Mouse (Mus musculus): ENCODE measurements around the gene Wipf3. TPM values are rescaled to one million over a fixed set of nuclear protein-coding genes. Genes with fewer than 3 reads are reported as not detected.

Gene Wipf3
- not detected in 2 replicates for total RNA-seq (2017)

- no peak for ATAC-seq (ENCODE audit: extremely low read depth, insufficient number of reproducible peaks, low FRiP score, poor library complexity, severe bottlenecking)
These were observed at the start of gene Wipf3 for GRCm38 (mm10) chr6:54429447-54430194. Gene Wipf3, plus strand, starts transcription at chr6:54429603.

DNA sequence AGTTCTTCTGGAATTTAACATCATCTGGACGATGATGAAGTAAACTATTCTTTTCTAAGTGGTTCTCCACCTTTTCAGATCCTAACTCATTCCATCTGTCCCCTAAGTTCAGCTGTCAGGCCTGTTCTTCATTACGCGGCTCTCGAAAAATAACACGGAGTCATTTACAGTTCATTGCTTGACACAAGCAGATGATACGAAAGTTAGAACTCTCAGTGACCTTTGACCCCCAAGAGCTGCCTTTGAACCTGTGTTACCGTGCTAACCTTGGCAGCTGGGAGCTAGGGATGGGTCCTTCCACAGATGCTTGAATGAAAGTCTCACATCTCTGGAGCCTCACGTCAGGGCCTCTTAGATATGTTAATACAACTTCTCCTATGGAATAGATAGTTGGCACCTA lies 46.8 kb upstream of the Wipf3 start:
- no peak for ATAC-seq (ENCODE audit: extremely low read depth, insufficient number of reproducible peaks, low FRiP score, poor library complexity, severe bottlenecking)

DNA sequence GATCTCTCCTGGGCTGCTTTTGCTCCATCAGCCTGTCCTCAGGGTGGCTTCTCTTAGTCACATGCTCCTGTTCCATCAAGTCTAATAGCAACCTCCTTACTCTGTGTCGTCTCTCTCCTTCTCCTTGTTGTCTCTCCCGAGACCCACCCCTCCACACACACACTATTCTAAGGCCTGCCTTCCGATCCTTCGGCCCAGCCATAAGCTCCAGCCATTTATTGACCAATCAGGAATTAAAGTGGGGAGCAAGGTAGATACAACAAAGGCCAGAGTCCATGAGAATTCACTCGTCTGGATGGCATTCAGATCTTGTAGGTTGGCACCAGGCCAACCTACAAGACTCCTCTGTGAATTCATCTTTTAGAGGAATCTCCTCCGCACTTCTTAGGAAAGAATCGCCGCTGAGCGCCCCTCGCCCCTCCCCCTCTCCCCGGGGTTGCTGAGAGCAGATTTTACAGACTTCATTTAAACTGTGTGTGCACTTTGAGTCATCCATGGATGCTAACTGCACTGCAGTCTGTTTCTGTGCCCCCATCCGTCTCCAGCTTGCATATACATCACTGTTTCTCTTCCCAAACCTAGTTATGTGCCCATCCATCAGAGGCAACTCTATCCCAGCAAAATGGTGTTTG lies 45.4 kb upstream of the Wipf3 start:
- ATAC-seq (ENCODE audit: extremely low read depth, insufficient number of reproducible peaks, low FRiP score, poor library complexity, severe bottlenecking): no peak

DNA sequence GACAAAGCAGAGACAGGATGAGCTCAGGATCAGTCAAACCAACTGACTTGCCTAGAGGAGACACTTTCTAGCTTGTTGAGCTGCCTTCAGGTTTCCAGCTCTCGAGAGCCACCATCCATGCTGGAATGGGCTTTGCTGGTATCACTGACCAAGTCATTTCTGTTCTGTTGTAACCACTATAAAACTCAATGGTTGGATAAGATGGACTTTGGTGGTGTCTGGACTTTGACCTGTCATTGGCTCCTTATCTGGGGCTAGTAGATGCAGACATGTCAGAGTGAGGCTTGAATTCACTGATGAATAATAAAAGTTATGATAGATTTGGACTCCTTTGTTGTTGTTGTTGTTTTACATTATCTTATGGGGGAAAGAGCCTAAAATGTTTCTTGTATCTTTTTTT lies 44.6 kb upstream of the Wipf3 start:
- no peak for ATAC-seq (ENCODE audit: extremely low read depth, insufficient number of reproducible peaks, low FRiP score, poor library complexity, severe bottlenecking)

GRCm38 (mm10) chr6:54386429-54386828 lies 43.0 kb upstream of the Wipf3 start:
- no peak for ATAC-seq (ENCODE audit: extremely low read depth, insufficient number of reproducible peaks, low FRiP score, poor library complexity, severe bottlenecking)

GRCm38 (mm10) chr6:54387044-54387443 lies 42.4 kb upstream of the Wipf3 start:
- no peak for ATAC-seq (ENCODE audit: extremely low read depth, insufficient number of reproducible peaks, low FRiP score, poor library complexity, severe bottlenecking)

DNA sequence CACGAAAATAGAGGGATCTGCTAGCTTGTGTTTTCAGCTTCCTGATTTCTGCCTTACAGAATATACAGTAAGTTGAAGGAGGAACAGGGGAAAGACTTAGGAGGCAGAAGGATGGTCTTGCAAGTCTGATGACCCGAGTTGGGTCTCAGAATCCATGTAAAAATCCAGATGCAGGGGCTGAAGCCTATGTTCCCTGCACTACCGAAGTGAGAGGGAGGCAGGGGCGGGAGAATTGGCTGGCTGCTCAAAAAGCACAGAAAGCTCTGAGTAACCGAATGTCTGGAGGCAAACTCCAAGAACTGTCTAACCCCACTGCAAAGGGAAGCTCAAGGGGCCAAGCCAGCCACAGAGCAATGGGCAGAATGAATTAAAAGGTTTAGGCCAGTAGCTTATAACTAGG lies 41.7 kb upstream of the Wipf3 start:
- ATAC-seq (ENCODE audit: extremely low read depth, insufficient number of reproducible peaks, low FRiP score, poor library complexity, severe bottlenecking): no peak

DNA sequence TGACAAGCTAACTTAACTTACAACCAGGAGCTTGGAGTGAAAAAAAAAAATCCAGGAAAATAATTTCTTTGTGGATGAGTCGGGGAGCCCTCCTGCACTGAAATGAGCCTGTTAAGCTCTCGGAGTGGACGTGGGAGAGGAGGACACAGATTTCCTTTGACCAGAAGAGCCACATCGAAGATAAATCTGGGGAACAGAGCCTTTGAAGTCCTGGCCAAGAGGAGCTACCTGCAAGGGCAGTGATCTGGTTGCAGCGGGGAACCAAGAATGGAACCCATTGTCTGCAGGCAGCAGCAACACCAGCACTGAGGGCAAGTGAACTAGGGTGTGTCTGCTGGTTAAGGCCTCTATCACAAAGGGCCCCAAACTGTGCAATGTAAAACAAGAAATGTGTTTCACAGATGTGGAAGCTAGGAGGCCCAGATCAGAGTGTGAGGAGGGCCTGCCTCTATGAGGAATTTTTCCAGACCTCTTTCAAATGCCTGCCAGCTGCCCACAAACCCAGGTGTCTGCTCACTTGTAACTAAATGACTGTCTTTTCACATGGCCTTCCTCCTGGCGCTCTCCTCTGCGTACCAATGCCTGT lies 40.6 kb upstream of the Wipf3 start:
- ATAC-seq (ENCODE audit: extremely low read depth, insufficient number of reproducible peaks, low FRiP score, poor library complexity, severe bottlenecking): no peak

DNA sequence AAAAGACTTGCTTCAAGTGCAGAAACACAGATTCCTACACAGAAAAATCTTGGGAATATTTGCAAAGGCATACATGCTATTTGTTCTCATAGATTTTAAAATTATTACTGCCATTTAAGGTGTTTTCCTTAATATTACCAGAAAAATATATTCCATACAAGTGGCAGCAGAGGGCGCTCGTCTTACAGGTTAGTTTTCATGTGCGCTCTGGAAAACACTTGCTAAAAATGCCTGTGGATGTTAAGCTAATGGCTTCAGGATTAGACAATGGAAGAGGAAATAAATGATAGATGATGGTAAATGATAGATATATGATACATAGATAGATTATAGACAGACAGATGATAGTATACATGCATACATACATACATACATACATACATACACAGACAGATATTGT lies 37.6 kb upstream of the Wipf3 start:
- no peak for ATAC-seq (ENCODE audit: extremely low read depth, insufficient number of reproducible peaks, low FRiP score, poor library complexity, severe bottlenecking)

GRCm38 (mm10) chr6:54393886-54394285 lies 35.5 kb upstream of the Wipf3 start:
- ATAC-seq (ENCODE audit: extremely low read depth, insufficient number of reproducible peaks, low FRiP score, poor library complexity, severe bottlenecking): no peak

- no peak for ATAC-seq (ENCODE audit: extremely low read depth, insufficient number of reproducible peaks, low FRiP score, poor library complexity, severe bottlenecking)
These were observed 30.0 kb upstream of the Wipf3 start for GRCm38 (mm10) chr6:54399194-54399923.

- ATAC-seq (ENCODE audit: extremely low read depth, insufficient number of reproducible peaks, low FRiP score, poor library complexity, severe bottlenecking): no peak
These were observed 27.9 kb upstream of the Wipf3 start for GRCm38 (mm10) chr6:54401503-54401902.

- no peak for ATAC-seq (ENCODE audit: extremely low read depth, insufficient number of reproducible peaks, low FRiP score, poor library complexity, severe bottlenecking)
These were observed 24.5 kb upstream of the Wipf3 start for GRCm38 (mm10) chr6:54404916-54405315.

- no peak for ATAC-seq (ENCODE audit: extremely low read depth, insufficient number of reproducible peaks, low FRiP score, poor library complexity, severe bottlenecking)
These were observed 23.3 kb upstream of the Wipf3 start for GRCm38 (mm10) chr6:54406116-54406515.

- no peak for ATAC-seq (ENCODE audit: extremely low read depth, insufficient number of reproducible peaks, low FRiP score, poor library complexity, severe bottlenecking)
These were observed 20.1 kb upstream of the Wipf3 start for GRCm38 (mm10) chr6:54409271-54409670.

DNA sequence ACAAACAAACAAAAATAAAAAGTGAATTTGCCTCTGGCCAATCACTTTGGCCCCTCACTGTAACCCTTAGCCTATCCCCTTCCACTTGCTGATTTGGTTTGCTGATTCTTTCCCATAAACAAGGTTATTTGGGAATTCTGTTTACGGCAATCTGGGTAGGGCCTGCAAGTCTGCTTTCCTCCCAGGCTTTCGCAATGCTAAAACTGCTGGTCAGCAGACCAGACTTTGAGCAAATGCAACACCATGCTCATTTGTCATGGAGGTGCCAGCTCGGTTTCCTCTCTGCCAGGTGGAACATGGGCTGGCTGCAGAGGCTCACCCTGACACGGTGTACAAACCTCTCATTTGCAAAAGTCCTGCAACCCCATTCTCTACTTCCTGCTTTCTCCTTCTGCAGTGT lies 19.0 kb upstream of the Wipf3 start:
- no peak for ATAC-seq (ENCODE audit: extremely low read depth, insufficient number of reproducible peaks, low FRiP score, poor library complexity, severe bottlenecking)

GRCm38 (mm10) chr6:54411591-54411990 lies 17.8 kb upstream of the Wipf3 start:
- ATAC-seq (ENCODE audit: extremely low read depth, insufficient number of reproducible peaks, low FRiP score, poor library complexity, severe bottlenecking): no peak

DNA sequence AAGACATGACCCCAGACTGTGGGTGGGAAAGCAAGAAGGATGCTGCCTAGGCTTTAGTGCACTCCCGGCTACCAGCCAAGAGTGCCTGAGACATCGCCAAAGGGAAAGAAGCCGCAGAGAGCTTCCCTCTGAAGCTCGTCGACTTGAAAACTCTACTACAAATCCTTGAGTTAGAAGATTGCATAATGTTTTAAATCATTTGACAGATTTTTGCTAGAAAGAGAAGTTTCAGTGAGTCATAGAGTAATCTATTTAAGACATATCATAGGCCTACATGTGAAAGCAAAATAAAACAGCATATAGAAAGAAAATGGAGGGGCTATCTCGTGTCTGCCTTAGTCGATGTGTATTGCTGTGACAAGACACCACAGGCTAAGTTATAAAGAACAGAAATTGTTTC lies 16.5 kb upstream of the Wipf3 start:
- ATAC-seq (ENCODE audit: extremely low read depth, insufficient number of reproducible peaks, low FRiP score, poor library complexity, severe bottlenecking): no peak

DNA sequence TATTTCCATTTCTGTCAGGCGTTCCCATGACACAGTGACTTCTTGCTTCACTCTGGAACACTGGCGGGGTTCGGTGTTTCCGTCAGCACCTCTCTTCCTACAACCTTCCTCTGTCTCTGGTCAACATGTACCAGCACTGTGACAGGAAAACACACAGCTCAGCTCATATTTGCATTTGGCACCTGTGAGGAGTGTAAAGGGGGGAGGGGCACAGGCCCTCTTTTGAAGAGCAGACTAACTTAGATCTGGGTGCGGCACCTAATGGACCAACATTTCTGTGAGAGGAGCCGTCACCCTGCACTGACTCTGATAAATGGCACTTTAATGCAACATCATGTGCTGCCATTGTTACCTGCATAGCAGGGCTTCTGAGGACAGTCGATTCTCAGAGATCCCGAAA lies 4.2 kb upstream of the Wipf3 start:
- no peak for ATAC-seq (ENCODE audit: extremely low read depth, insufficient number of reproducible peaks, low FRiP score, poor library complexity, severe bottlenecking)

Measured in neutrophil, adult 5-6 weeks (primary cell).